Mouse (Mus musculus) cerebellum, adult 9-11 months (tissue): ENCODE data around the gene Ppp2r5b.

Experiments used
- DNase-seq: peaks from one replicate; pipeline ENCODE4 v3.0.0; 2022

Ppp2r5b gene

DNA sequence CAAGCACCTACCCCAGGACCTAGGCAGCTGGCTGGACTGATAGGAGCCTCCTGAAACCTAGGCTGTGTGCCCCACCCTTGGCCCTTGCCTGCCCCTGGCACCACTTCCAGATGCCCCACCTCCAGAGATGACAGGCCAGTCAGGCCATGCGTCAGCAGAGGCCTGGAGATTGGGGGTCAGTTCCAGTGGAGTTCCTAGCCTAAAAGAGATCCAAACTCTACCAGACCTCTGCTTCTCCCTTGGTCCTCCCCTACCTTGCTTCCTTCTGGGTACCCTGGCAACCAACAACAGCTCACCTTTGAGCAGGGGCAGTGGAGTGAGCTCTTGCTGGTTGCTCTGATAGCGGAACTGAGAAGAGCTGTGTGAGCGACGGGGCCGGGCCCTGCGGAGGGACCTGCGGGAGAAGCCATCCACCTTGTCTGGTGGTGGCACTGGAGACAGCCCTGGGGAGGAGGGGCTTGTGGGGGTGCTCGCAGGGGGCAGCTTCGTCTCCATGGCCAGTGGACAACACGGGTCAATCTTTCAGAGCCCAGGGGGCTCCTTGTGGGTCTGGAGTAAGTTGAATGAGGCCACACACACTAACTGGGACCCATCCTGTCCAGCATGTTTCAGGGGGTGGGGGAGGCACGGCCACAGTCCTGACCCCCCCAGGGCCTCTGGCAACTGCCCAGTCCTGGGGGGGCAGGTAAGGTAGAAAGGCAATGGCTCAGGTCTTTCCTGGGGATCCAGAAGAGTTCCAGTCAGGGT, 1.2 kb downstream of the Ppp2r5b start:
- DNase-seq: peak; percentile 81

DNA sequence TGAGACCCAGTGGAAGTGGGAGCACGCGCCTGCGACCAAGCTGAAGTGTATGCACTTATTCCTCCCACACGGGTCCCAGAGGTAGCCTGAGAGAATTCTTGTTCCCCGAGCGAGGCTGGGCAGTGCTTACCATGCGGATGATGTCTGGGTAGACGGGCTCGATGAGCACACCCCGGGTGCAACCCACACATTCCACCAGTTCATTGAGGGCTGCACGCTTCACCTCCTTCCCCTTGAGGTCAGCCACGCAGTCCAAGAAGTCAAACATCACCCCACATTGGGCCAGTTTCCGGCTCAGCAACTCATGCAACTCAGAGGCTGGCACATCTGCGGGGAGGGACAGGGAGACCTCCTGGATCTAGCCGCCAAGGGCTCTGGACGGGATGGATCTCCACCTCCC, 2.0 kb downstream of the Ppp2r5b start:
- DNase-seq: no peak

DNA sequence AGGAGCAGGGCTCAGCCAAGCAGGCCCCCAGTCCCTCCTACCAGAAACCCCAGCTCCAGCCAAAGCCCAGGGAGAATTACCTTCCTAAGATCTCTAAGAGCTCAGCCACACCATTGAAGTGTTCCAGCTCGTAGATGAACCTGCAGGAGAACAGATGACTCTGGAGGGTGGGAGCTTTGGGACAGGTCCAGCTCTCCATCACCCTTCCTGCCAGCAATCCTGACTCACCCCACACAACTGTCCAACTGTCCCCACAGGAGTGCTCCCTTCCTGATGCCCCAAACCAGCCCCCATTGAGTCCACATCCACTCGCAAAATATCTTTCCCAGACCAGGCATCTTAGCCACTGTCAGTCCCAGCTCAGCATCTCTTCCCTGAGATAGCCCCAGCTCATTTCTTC, 4.6 kb downstream of the Ppp2r5b start:
- peak; percentile 39 for DNase-seq

DNA sequence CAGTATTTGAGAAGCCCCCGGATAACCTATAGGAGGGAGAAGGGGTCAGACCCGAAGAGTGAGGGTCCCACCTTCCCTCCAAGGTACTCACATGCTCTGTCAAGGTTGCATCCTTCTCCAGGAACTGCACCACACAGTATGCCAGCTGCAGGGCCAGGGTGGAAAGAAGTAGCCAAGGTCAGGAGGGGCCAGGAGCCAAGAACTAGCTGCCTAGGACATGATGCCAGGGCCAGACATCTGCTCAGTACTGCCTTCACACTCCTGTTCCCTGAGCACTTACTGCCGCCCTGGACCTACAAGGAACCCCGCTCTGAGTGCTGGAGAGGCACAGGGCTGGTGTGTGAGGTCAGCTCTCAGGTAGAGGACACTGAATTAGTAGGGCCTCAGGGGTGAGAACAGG, 5.3 kb downstream of the Ppp2r5b start:
- peak; percentile 68 for DNase-seq

DNA sequence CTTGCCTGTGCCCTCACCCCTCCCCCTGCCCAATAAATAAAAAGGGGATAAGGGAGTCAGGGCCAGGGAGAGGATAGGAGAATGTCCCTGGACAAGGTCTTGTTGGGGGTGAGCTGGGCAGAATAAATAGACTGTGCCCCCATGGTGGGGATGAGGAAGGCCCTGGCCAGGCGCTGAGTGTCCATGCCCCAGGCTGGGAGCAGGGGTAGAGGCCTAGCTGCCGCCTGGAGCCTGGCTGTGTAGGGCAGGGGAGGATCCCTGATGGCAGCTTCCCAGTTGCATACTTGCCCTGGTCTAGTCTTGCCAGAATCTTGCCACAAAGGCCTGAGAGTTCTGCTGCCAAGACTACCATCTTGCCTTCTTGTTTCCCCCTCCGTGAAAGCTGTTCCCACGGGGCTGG, 7.8 kb downstream of the Ppp2r5b start:
- DNase-seq: peak; percentile 33

DNA sequence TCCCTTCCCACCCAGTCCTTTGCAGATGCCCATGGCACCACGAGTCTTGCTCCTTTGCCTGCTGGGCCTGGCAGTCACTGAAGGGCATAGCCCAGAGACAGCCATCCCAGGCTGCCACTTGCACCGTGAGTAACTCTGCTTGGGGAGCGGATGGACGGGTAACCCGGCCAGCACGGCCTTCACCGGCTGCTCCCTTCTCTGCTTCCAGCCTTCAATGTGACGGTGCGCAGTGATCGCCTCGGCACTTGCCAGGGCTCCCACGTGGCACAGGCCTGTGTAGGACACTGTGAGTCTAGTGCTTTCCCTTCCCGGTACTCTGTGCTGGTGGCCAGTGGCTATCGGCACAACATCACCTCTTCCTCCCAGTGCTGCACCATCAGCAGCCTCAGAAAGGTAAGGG, 8.9 kb downstream of the Ppp2r5b start:
- DNase-seq: peak; percentile 38

DNA sequence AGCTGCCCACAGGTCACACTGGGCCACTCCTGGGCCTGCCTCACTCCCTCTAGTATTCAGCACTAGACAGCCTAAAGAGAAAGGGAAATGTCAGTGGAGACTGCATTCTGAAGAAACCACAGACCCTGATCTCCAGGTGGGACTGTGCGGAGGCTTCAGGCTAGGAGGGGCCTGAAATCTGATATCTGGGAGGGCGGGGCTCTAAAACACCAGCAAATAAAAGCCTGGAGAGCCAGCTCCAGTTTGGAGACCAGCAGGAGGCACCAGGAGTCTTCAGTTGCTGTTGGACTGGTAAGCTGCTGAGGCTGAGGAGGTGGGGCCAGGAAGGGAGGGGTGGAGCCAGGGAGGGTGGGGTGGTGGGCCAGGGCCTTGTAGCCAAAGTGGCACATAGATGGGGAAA, 9.5 kb downstream of the Ppp2r5b start, which contains the start of gene Gpha2:
TSS of gene Gpha2 (plus strand) at position 246 of the 400 bp plus-strand sequence.
- peak; percentile 7 for DNase-seq

DNA sequence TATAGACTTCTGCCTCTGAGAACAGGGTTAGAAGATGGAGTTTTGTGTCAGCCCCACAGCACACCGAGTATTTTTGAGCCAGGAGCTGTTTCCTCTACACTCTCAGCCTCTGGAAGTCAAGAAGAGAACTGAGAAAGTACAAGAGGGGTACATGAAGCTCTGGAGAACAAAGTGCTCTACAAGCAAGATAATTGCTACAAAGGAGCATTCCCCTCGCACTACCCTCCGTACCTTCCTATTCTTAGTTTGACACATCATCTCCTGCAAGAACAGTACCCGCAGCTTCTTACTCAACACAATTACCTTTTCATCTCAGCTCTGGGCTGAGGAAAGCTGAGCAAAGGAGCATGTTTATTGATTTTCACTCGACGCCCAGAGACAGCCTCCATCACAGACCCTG, 17.1 kb downstream of the Ppp2r5b start:
- no peak for DNase-seq

DNA sequence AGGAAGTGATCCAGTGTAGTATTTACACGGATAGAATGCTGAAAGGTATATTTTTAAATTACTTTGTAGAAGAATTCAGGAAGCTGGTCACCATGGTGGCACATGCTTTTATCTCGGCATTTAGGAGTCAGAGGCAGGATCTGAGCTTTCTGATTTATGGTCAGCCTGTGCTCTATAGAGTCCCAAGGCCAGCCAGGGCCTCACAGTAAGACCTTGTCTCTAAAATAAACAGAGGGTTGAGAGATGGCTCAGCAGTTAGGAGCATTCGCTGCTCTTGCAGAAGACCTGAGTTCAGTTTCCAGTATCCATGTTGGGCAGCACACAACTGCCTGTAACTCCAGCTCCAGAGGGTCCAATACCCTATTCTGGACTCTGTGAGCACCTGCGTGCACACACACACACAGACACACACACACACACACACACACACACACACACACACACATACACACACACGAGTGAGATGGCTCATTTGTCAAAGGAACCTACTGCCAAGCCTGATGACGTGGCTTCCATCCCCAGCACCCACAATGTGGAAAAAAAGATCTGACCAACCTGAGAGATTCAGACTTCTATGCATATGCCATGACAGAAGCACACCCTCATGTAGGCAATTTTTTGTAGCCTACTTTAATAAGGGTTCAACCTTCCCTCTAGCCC, 19.5 kb downstream of the Ppp2r5b start:
- DNase-seq: no peak

DNA sequence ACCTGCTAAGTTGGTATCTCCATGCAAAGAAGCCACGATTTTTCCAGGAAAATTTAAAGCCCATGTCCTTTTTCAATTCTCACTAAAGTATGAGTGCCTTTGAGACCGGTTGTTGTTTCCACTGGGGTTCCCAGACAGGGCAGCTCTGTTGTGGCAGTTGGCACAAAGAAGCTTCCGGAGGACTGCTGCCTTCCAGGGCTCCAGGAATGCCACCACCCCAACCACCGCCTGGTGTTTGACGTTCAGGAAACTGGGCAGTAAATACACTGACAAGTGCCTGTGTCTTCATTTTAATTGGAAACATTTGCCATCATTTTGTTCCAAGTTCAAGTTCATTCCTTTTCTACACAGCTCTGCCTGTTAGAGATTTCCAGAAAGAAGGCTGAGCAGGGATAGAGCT, 29.0 kb downstream of the Ppp2r5b start:
- no peak for DNase-seq

DNA sequence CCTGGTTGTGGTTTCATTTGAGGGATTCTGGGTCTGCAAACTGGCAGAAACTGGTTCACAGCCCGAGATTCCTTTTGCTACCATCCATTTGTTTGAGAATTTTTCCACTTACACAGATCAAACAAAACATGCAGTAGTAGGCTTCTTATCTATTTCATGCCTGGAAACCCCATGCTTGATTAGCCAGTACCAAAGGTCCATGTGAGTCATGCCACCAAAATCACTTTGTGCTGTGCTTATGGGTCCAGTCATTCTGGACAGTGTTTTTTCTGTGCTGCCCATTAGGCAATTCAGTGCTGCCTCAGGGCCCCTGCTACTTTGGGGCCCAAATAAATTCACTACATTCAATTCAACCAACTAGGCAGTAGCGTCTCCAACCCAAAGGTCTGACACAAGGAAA, 31.4 kb downstream of the Ppp2r5b start:
- DNase-seq: no peak

DNA sequence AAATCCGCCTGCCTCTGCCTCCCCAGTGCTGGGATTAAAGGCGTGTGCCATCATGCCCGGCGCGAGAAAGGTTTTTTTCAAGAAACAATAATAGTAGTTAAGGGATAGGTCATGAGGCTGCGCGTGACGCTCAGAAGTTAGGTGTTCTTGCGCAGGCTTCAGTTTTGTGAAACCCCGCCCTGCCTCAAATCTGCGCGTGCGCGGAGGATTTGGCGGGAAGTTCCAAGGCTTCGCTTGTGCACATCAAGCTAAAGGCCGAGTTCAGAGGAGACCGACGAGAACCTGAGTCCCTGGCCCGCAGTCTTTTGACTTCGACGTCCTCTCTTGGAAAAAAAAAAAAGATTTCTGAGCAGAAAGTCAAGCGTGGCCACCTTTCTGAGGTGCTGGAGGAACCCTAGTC, 51.5 kb downstream of the Ppp2r5b start, which contains the start of gene Majin:
TSS of gene Majin (plus strand) at position 258 of the 400 bp plus-strand sequence.
- DNase-seq: no peak

DNA sequence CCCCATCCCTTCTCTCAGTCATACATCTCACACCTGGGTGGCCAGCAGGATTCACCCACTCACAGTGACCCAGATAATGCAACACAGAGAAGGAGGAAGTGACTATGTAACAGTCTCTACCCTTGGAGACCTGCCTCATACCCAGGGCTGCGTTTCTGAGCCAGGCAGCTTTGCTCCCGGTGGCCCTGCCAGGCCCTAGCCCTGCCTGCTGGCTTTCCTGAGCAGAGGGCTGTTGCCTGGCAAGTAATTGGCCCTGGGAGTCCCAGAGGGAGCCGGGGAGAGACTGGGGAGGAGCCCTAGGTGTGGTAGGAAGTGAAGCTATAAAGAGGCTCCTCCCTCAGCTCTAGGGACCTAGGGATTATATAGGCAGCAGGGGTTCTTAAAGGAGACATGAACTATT, 53.1 kb downstream of the Ppp2r5b start:
- DNase-seq: peak; percentile 83

DNA sequence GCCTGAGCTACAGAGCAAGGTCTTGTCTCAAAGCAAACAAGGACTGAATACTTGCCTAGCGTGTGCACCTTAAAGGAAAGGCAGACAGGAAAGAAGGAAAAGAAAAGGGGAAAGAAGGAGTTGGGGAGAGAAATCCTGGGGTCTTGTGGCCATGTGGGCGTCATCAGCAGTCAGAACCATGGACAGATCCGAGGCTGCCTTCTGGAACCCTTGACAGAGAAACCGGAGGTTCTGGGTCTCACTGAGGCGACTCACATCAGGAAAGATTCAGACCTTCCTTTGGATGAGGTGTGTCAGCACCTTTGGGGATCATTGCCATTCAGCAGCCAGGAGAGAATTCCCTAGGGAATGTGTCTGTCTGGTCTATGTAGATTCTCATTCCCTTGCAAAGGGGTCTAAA, 54.0 kb downstream of the Ppp2r5b start:
- DNase-seq: no peak

DNA sequence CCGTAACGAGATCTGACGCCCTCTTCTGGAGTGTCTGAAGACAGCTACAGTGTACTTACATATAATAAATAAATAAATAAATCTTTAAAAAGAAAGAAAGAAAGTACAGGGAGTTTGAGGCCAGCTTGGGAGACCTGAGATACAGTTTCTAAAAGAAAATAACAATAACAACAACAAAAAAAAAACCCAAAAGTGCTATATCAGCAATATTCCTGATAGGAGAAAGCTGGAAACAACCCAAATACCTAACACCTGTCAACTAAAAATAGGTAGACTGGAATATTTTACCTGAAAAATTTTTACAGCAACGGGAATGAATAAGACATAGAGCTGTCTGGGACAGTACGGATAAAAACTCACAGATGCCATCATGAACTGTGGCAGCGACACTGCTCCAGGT, 56.9 kb downstream of the Ppp2r5b start:
- no peak for DNase-seq
